Mouse (Mus musculus) neural tube, embryonic 12.5 days (tissue): Measurements from ENCODE around the gene Trmt1. TPM values are rescaled to one million over a fixed set of nuclear protein-coding genes. Genes with fewer than 3 reads are reported as not detected.
A peak's percentile ranks its signal among the peaks of the same experiment; 100 is the strongest.

Experiments used
- ATAC-seq: fragments of 200-750 bp; cut with Nextera tagmentation; 2 replicates; pipeline ENCODE4 v1.8.0; 2017; ENCODE audit warnings: low read depth, mild to moderate bottlenecking, moderate TSS enrichment, moderate library complexity; ENCODE audit not compliant: low FRiP score
- H3K27ac ChIP-seq: fragments of 300-500 bp; sonication (generic); 2 replicates; pipeline ENCODE4 v1.5.1; 2016
- H3K27me3 ChIP-seq: fragments of 300-500 bp; sonication (generic); replicated peaks from 2 replicates; pipeline ENCODE4 v1.6.1; 2016; ENCODE audit warnings: mild to moderate bottlenecking
- H3K36me3 ChIP-seq: fragments of 300-500 bp; sonication (generic); 2 replicates; pipeline ENCODE4 v1.6.1; 2016; ENCODE audit warnings: mild to moderate bottlenecking
- H3K4me1 ChIP-seq: fragments of 300-500 bp; sonication (generic); 2 replicates; pipeline ENCODE4 v1.6.1; 2016
- H3K4me2 ChIP-seq: fragments of 300-500 bp; sonication (generic); replicated peaks from 2 replicates; pipeline ENCODE4 v1.6.1; 2016; ENCODE audit warnings: mild to moderate bottlenecking
- H3K4me3 ChIP-seq: fragments of 300-500 bp; sonication (generic); 2 replicates; pipeline ENCODE4 v1.5.1; 2016
- H3K9ac ChIP-seq: fragments of 300-500 bp; sonication (generic); 2 replicates; pipeline ENCODE4 v1.6.1; 2016; ENCODE audit warnings: mild to moderate bottlenecking
- H3K9me3 ChIP-seq: fragments of 300-500 bp; sonication (generic); 2 replicates; pipeline ENCODE4 v1.6.1; 2016; ENCODE audit warnings: mild to moderate bottlenecking
- WGBS: fragments of 180-500 bp; shearing (Covaris S2); methylation state at CpG from one replicate; pipeline ENCODE4 v1.1.7; 2016; 5-methylcytosine and 5-hydroxymethylcytosine counted together
- polyA plus RNA-seq: library from polyadenylated mRNA; unstranded; fragments of >200 nt; fragmentation: Nextera tagmentation; extraction: Ambion mirVana; gene quantifications from 2 replicates; pipeline ENCODE4 v1.2.1, GENCODE M21; 2016

Gene Trmt1
- polyA plus RNA-seq, 1 experiment from 2014 or later = 58.5 TPM

DNA sequence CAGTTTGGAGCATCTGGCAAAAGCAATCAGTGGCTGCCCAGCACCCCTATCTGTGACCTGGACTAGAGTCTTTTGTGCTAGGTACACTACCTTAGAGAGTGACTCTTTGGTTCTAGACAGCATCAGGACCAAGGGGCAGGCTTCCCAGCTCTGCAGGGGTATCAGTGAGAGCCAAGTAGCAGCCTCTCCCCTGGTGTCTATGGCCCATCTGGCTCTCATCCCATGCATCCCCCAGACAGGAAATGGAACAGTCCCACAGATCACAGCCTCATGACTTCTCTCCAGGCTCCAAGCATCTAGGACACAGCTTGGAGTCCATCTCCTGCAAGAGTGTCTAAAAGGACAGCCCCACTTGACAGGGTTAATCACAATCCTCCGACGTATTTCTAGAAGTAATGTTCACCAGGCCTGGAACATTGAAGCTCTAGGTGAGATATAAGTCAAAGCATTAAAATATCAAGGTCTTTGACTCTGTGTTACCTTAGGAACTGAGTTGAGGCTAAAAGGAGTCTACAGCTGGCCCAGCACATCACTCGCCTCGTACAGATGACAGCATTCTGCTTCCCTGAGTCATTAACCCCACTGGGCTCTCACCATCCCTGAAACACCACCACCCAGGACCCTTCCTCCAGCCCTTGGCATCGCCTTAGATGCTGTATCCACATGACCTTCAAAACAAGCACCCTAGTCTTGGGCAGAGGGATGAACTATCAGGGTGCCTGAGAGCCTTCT, 33.0 kb downstream of the Trmt1 start:
- H3K9ac ChIP-seq = no peak overlapping the region
- H3K4me3 ChIP-seq = no peak overlapping the region
- H3K4me2 ChIP-seq = no peak overlapping the region
- H3K4me1 ChIP-seq = peaks cover 40% of the 10 kb centered on the region
- 80% methylated on average over 5 of the region's 5 CpGs for WGBS
- no peak for ATAC-seq
- peaks cover 4% of the 10 kb centered on the region; the same call in 1 of the 2 replicates for H3K36me3 ChIP-seq
- H3K27me3 ChIP-seq = peaks cover 58% of the 10 kb centered on the region
- H3K27ac ChIP-seq = no peak overlapping the region
- H3K9me3 ChIP-seq = no peaks in the 10 kb centered on the region

GRCm38 (mm10) chr8:84722530-84722849, 36.4 kb downstream of the Trmt1 start:
- peaks cover 44% of the 10 kb centered on the region for H3K4me1 ChIP-seq
- peak overlapping the region; percentile 18; the same call in 1 of the 2 replicates for H3K4me2 ChIP-seq
- H3K36me3 ChIP-seq = peaks cover 6% of the 10 kb centered on the region

GRCm38 (mm10) chr8:84722850-84723570, 36.9 kb downstream of the Trmt1 start, which contains the start of gene G430095P16Rik:
TSS of gene G430095P16Rik (plus strand) at chr8:84723007.
- peaks cover 33% of the 10 kb centered on the region for H3K27me3 ChIP-seq
- ATAC-seq = peak; percentile 67
- peak within 1 kb of the TSS; percentile 26; the same call in 1 of the 2 replicates for H3K9ac ChIP-seq
- H3K4me2 ChIP-seq = peak within 1 kb of the TSS; percentile 18
- peak within 1 kb of the TSS; percentile 65 for H3K27ac ChIP-seq
- 29% methylated on average over 10 of the region's 10 CpGs for WGBS
- no peaks in the 10 kb centered on the region for H3K9me3 ChIP-seq
- H3K36me3 ChIP-seq = peaks cover 6% of the 10 kb centered on the region
- no peak within 1 kb of the TSS for H3K4me3 ChIP-seq
- H3K4me1 ChIP-seq = peaks cover 48% of the 10 kb centered on the region

More at GRCm38 (mm10) chr8:84722530-84722849, 36.4 kb downstream of the Trmt1 start:
- peaks cover 38% of the 10 kb centered on the region for H3K27me3 ChIP-seq
- peak overlapping the region; percentile 65; the same call in 1 of the 2 replicates for H3K27ac ChIP-seq
- no peaks in the 10 kb centered on the region for H3K9me3 ChIP-seq
- 64% methylated on average over 6 of the region's 6 CpGs for WGBS
- H3K9ac ChIP-seq = 0 out of 2 replicates have a peak overlapping the region, but pooled peaks have one; percentile 6
- H3K4me3 ChIP-seq = no peak overlapping the region
- peak; percentile 1; the same call in 1 of the 2 replicates for ATAC-seq

DNA sequence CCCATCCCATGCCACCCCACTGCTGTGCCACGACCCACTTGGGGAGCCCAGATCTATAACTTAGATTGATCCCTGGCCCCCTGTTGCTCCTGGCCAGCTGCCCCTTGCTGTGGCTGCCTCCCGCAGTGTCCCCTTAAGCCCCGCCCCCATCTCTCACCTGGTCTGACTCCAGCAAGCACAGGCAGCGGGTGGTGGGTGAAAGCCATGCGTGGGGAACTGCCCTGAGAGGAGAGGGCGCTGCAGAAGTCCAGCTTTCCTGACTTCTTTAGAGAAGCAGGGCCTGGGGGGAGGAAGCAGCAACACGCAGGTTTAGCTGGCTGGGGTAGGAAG, 37.4 kb downstream of the Trmt1 start:
- 37% methylated on average over 7 of the region's 7 CpGs for WGBS
- no peak for ATAC-seq
- peaks cover 54% of the 10 kb centered on the region for H3K4me1 ChIP-seq

DNA sequence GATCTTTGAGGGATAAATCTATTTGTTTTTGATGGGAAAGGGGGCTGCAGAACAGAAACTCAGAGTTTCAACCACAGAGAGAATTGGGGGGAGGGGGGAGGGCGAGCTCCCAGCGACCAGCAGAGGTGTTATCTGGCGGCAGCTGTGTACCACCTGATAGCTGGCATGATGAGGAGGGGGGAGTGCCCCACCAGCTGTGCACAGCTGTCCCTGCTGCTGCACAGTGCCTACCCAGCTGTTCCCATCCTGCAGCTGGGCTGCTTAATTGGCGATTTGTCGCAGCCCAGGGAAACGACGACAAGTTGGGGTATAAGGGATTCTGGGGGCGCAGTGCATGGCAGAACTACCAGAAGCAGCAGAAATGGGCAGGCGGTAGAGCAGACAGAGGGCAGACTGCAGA, 38.6 kb downstream of the Trmt1 start:
- ATAC-seq = no peak
- Histone ChIP-seq H3K4me2 (peak overlapping the region; percentile 15), H3K9me3 (no peaks in the 10 kb centered on the region), H3K27me3 (peaks cover 22% of the 10 kb centered on the region), H3K27ac (no peak overlapping the region), H3K36me3 (peaks cover 6% of the 10 kb centered on the region), H3K4me3 (no peak overlapping the region), H3K9ac (no peak overlapping the region), H3K4me1 (peaks cover 58% of the 10 kb centered on the region)
- WGBS = 47% methylated on average over 9 of the region's 9 CpGs

More for the DNA sequence above, 37.4 kb downstream of the Trmt1 start:
- peaks cover 6% of the 10 kb centered on the region for H3K36me3 ChIP-seq
- H3K9ac ChIP-seq = peak overlapping the region; percentile 26; the same call in 1 of the 2 replicates
- peak overlapping the region; percentile 18 for H3K4me2 ChIP-seq
- H3K9me3 ChIP-seq = no peaks in the 10 kb centered on the region
- H3K27me3 ChIP-seq = peaks cover 31% of the 10 kb centered on the region
- H3K27ac ChIP-seq = peak overlapping the region; percentile 65
- H3K4me3 ChIP-seq = no peak overlapping the region

- Histone ChIP-seq H3K27ac (no peak overlapping the region), H3K27me3 (peaks cover 19% of the 10 kb centered on the region), H3K4me2 (peak overlapping the region; percentile 15; the same call in 1 of the 2 replicates)
Observed at GRCm38 (mm10) chr8:84725246-84725940, 39.3 kb downstream of the Trmt1 start.

GRCm38 (mm10) chr8:84725941-84726259, 39.8 kb downstream of the Trmt1 start:
- Histone ChIP-seq H3K9me3 (no peaks in the 10 kb centered on the region), H3K4me1 (peaks cover 65% of the 10 kb centered on the region), H3K4me2 (no peak overlapping the region), H3K9ac (no peak overlapping the region), H3K27me3 (peaks cover 15% of the 10 kb centered on the region), H3K27ac (no peak overlapping the region), H3K36me3 (peaks cover 6% of the 10 kb centered on the region; the same call in 1 of the 2 replicates), H3K4me3 (no peak overlapping the region)
- ATAC-seq = no peak
- 23% methylated on average over 3 of the region's 3 CpGs for WGBS

More at GRCm38 (mm10) chr8:84725246-84725940, 39.3 kb downstream of the Trmt1 start:
- Histone ChIP-seq H3K4me1 (peaks cover 60% of the 10 kb centered on the region), H3K9ac (no peak overlapping the region), H3K9me3 (no peaks in the 10 kb centered on the region), H3K36me3 (peaks cover 6% of the 10 kb centered on the region), H3K4me3 (no peak overlapping the region)
- no peak for ATAC-seq
- WGBS = 62% methylated on average over 10 of the region's 10 CpGs

DNA sequence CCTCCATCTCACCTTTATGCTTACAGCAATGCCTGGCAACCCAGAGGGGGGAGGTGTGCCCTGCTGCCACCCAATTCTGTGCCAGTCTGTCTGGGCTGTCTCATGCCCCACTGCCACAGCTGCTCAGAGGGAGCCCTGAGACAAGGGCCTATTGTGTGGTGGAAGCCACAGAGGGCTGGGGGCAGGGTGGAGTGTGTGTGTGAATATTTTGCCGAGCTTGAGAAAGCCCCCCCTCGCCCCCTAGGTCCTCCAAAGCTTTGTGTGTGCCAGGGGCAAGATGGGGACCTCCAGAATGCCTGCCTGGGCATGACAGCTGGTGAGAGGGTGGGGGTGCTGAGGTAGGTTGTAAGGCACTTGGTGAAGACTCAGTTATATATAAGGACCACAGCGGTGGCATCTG, 42.4 kb downstream of the Trmt1 start:
- H3K4me1 ChIP-seq = peaks cover 76% of the 10 kb centered on the region
- H3K4me3 ChIP-seq = no peak overlapping the region
- WGBS = 59% methylated on average over 3 of the region's 3 CpGs
- H3K9ac ChIP-seq = no peak overlapping the region
- peaks cover 30% of the 10 kb centered on the region for H3K27me3 ChIP-seq
- ATAC-seq = peak; percentile 77
- H3K36me3 ChIP-seq = peaks cover 6% of the 10 kb centered on the region; the same call in 1 of the 2 replicates
- H3K4me2 ChIP-seq = peak overlapping the region; percentile 1; the same call in 1 of the 2 replicates
- H3K27ac ChIP-seq = no peak overlapping the region; the same call in none of the 2 replicates
- H3K9me3 ChIP-seq = no peaks in the 10 kb centered on the region

GRCm38 (mm10) chr8:84729921-84730362, 43.8 kb downstream of the Trmt1 start:
- Histone ChIP-seq H3K27me3 (peaks cover 30% of the 10 kb centered on the region), H3K4me1 (peaks cover 62% of the 10 kb centered on the region), H3K4me2 (0 out of 2 replicates have a peak overlapping the region, but pooled peaks have one; percentile 14), H3K36me3 (peaks cover 4% of the 10 kb centered on the region; the same call in 1 of the 2 replicates), H3K27ac (0 out of 2 replicates have a peak overlapping the region, but pooled peaks have one; percentile 57), H3K9ac (no peak overlapping the region), H3K9me3 (no peaks in the 10 kb centered on the region), H3K4me3 (no peak overlapping the region)
- ATAC-seq = no peak
- WGBS = 92% methylated on average over 16 of the region's 16 CpGs

DNA sequence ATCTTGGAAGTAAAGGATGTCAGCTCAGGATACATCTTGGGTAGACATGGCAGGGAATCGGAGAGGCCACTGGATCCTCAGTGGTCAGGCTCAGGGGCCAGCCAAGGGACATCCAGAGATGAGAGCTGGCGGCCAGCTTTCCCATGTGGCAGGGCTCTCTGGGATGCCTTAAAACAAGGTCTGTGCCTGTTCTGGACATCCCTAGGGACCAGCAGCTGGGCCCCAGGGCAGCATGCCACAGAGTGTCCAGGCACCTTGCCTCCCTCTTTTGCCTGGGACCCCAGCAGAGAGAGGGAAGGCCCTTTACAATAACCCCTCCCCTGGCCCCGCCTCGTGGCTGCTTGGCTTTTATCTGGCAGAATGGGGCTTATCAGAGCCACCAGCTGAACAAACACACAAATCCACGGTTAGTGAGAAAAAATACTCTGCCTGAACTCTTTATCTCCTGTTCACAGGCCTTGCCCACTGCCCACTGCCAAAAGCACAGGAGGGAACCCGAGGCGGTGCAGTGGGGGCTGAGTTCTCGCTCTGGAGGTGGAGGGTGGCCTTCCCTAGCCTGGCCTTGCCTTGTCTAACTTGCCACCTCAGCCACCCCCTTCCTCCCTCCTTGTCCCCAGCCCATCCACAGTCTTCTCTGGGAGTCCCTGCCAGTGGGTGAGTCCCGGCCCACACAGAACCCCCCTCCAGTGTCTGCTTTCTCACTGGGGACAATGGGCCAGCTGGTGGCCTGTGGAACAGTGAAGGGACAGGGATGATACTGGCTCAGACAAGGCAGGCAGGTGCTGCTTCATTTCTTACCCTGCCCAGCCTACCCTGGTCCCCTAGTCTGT, 44.6 kb downstream of the Trmt1 start:
- H3K27me3 ChIP-seq = peaks cover 33% of the 10 kb centered on the region
- H3K4me3 ChIP-seq = no peak overlapping the region
- peak overlapping the region; percentile 14; the same call in 1 of the 2 replicates for H3K4me2 ChIP-seq
- peaks cover 55% of the 10 kb centered on the region for H3K4me1 ChIP-seq
- peak overlapping the region; percentile 57; the same call in 1 of the 2 replicates for H3K27ac ChIP-seq
- 0 out of 2 replicates have a peak, but pooled peaks have one; percentile 5 for ATAC-seq
- no peaks in the 10 kb centered on the region for H3K9me3 ChIP-seq
- no peak overlapping the region for H3K9ac ChIP-seq
- peaks cover 3% of the 10 kb centered on the region; the same call in 1 of the 2 replicates for H3K36me3 ChIP-seq
- WGBS = 43% methylated on average over 9 of the region's 9 CpGs
